Mouse (Mus musculus) kidney, postnatal 10 days (tissue): ENCODE data around the gene Cyp1a1.

Experiments used
- DNase-seq: peaks from one replicate; pipeline ENCODE4 v3.0.0; 2021; ENCODE audit warnings: mixed read lengths

Cyp1a1 gene

DNA sequence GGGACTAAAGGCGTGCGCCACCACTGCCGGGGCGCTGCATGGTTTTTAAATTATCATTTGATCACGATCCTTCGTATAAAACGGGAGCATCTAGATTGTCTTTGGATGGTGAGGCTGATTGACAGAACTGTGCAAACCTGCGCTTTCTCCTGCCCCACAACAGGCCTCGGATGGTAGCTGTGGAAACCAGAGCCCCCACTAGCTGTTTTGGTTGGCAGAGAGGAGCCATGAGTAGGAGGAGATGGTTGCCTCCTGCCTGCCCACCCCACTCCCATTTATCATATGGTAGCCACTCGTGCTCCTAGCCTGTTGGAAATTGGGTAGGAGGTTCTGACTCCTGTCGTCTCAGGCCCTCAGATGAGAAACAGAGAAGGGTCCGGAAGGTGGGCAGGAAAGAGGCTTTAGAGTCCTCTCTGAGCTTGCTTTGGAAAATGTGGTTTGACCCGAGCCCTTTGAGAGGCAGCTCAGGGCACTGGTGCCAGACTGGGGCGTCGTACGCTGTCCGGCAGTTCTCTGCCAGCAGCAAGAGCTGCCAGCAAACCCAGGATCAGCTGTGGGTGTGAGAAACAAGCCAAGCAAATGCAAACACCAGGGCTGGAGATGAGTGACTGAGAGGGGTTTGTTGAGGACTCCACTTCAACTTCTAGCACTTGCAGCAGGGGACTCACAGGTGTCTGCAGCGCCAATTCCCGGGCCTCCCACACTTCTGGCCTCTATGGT, 30.9 kb upstream of the Cyp1a1 start:
- DNase-seq: no peak

DNA sequence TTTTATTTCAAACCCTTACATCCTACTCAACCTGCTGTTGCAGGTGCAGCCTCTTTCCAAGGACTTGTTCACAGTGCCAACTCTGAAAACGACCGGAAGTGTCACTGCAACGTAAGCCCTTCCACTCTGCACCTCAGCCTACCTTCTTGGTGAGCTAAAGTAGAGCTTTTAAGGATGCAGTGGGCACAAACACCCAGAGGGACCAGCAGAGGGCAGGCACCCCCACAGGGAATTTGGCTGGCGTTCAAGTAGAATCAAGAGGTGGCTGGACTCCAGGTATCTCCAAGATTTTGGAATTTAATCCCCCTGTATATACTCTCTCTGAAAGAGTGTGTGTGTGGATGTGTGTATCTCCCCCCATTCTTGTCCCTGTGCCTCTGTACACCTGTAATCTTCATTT, 29.9 kb upstream of the Cyp1a1 start:
- no peak for DNase-seq

GRCm38 (mm10) chr9:57658970-57659369, 28.8 kb upstream of the Cyp1a1 start:
- DNase-seq: no peak

- peak; percentile 86 for DNase-seq
These were observed 28.0 kb upstream of the Cyp1a1 start for GRCm38 (mm10) chr9:57659774-57660173.

DNA sequence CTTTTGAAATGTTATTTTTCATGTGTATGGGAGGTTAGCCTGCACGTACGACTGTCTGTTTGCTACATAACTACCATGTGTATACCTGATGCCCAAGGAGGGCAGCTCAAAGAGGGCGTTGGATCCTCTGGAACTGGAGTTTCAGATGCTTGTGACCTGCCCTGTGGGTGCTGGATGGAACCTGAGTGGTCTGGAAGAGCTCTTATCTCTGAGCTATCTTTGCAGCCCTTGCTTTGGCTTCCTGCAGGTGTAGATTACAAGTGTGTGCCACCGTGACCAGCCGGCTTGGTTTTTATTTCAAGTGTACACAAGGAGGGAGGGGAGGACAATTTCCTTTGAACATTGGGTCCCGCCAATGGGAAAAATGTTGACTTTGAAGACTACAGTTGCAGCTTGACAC, 27.2 kb upstream of the Cyp1a1 start:
- no peak for DNase-seq

DNA sequence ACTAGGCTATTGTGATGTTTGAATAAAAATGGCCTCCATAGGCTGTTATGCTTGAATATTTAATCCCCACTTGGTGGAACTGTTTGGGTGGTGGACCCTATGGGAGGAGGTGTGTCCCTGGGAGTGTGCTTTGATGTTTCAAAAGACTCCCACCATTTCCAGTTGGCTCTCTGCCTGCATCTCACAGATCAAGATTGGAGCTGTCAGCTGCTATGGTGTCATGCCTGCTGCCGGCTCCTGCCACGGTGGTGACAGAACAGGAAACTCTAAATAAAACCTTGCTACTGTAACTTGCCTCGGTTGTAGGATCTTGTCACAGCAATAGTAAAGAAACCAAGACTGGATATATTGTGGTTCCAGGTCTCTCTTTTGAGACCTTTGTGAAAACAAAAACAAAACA, 26.2 kb upstream of the Cyp1a1 start:
- DNase-seq: no peak

- DNase-seq: no peak
These were observed 23.1 kb upstream of the Cyp1a1 start for GRCm38 (mm10) chr9:57664616-57665015.

GRCm38 (mm10) chr9:57666536-57666935, 21.2 kb upstream of the Cyp1a1 start:
- no peak for DNase-seq

DNA sequence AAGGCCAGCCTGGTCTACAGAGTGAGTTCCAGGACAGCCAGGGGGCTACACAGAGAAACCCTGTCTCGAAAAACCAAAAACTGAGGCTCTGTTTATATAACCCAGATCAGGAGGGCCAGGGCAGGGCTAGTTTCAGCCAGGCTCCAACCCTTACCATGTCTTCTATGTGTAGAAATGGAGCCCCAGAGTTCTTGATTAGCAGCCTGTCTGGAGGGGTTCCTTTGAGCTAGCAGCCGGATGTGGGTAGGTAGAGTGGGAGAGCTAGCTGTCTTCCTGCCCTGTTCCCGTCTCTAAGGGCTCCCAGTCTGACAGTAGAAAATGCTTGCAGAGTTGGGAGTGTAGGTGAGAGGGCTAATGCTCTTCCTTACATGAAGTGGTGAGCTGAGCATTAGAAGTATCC, 20.6 kb upstream of the Cyp1a1 start:
- no peak for DNase-seq

GRCm38 (mm10) chr9:57667817-57668216, 19.9 kb upstream of the Cyp1a1 start:
- no peak for DNase-seq

DNA sequence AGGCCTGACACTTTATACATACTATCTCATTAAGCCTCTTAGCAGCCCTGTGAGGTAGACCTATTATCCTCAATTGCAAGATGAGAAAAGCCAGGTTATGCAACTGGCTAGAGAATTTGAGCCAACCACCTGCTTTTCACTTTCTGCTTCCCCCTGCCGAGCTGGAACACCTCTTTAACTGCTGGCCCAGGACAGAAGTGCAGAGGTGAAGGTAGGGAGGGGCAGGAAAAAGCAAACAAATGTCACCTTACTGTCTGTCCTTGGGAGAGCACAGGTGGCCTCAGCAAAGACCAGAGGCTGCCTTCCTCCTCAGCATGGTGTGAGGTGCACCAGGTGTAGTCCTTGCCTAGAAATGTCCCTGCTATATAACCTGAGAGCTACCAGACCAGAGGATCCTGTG, 19.5 kb upstream of the Cyp1a1 start:
- DNase-seq: no peak

DNA sequence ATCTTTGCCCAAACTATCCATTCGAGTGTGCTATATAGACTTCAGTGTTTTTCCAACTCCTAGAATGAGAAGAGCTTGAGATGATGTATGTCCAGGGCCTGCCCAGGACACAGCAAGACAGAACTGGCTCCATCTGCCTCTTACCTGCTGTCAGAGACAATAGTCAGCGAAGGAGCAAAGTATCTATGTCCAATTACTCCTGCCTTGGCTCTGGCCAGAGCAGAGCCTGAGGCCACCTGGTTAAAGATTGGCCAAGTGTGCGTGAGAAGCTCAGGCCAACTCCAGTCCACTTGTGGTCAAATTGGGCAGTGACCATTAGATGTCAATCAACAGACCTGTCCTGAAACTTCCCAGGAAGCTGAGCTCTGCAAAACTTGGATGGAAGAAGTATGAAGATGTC, 18.2 kb upstream of the Cyp1a1 start:
- peak; percentile 73 for DNase-seq

- no peak for DNase-seq
These were observed 16.7 kb upstream of the Cyp1a1 start for GRCm38 (mm10) chr9:57671037-57671436.

DNA sequence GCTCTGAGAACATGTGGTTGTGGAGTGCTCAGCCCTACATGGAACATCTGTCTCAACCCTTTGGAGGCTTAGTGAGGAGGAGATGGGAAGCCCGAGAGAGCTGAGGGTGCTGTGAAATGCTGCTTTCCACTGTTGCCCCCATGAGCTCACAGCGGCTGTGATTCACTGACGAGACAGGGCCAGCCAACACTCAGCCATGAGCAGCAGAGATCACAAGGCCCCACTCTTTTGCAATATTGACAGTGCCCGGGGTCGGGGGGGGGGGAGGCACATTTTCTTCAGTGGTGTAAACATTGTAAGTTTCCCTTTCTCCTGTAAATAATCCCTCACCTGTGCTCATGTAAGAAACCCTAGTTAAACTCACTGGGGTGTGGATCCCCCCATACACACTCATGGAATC, 16.2 kb upstream of the Cyp1a1 start:
- no peak for DNase-seq

GRCm38 (mm10) chr9:57681411-57681810, 6.3 kb upstream of the Cyp1a1 start:
- DNase-seq: no peak

DNA sequence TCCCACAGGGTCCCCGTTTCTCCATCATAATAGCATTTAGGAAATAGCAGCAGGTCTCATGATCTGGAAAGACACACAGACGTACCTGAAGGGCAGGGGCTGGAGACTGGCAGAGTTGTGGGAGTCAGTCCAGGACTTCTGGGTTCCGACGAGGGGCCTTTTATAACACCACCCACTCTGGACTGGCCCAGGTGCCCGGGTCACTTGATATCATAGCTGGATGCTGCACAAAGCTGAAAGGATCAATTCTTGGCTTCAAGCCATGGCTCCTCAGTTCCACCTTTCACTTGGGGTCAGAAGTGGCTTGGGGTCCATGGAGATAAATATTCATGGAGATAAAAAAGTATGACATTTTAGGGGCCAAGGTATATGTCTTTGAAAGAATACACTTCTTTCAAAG, 4.2 kb upstream of the Cyp1a1 start, which contains the start of gene Cyp1a2:
TSS of gene Cyp1a2 (minus strand) at position 184 of the 400 bp plus-strand sequence.
- DNase-seq: no peak

DNA sequence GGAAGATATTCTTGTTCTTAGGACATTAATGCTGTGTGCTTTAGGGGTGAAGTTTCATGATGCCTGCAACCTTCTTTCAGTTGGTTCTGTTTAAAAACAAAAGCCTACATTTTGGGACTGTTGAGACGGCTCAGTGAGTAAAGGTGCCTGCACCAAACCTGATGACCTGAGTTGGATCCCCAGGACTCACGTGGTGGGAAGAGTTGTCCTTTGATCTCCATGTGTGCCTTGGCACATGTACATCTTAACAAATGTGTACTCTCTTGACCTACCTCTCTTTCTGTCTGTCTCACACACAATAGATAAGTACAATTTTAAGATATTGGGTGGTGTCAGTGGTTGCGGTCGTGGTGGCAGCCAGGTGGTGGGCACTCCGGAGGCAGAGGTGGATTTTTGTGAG, 1.7 kb upstream of the Cyp1a1 start:
- no peak for DNase-seq

- DNase-seq: peak; percentile 42
These were observed 430 bp downstream of the Cyp1a1 start for GRCm38 (mm10) chr9:57688158-57688557.

DNA sequence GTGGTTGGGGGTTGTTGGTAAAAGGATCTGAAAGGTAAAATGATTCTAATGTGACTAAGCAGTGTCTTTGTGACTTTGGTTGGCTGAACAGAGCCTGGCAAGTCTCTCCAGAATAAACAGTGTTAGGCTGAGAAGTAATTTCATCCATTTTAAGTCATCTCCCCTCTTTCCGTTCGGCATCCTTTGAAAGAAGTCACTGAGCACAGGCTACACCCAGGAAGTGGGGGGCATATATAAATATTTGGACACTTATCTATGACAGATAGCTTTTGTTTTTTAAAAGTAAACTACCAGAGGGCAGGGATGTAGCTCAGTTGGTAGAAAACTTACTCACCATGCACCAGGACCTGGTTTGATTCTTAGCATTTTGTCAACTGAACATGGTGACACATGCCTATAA, 878 bp downstream of the Cyp1a1 start:
- DNase-seq: no peak

- peak; percentile 32 for DNase-seq
These were observed 6.4 kb downstream of the Cyp1a1 start for GRCm38 (mm10) chr9:57694108-57694507.

DNA sequence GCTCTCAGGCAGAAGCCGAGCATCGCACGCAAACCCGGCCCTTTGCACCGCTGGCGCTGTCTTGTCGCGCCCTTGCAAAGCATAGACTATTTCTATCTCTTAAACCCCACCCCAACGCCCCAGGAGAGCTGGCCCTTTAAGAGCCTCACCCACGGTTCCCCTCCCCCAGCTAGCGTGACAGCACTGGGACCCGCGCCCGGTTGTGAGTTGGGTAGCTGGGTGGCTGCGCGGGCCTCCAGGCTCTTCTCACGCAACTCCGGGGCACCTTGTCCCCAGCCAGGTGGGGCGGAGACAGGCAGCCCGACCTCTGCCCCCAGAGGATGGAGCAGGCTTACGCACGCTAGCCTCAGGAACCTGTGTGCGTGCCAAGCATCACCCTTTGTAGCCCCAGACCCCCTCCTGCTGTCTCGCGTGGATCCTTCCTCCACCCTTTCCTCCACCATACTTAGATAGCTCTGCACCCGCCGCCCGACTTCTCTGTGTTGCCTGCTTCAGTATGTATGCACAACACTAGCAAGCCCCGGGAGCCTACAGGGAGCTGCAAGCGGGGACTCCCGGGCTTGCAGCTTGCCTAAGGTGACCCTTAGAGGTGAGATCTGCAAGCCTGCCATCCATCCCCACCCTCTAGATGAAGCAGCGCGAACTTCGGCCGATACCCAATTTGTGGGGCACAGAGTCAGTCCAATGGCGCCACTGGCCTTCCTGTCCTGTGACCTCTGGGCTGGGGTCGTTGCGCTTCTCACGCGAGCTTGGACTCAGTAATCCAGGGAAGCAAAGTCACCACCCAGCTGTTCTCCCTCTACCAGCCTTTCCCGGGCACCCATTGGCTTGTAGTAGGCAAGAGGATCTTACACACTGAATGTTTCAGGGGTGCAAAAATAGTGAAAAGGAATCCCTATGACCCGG, 8.9 kb downstream of the Cyp1a1 start:
- DNase-seq: peak; percentile 58

GRCm38 (mm10) chr9:57697380-57697779, 9.7 kb downstream of the Cyp1a1 start:
- DNase-seq: no peak

DNA sequence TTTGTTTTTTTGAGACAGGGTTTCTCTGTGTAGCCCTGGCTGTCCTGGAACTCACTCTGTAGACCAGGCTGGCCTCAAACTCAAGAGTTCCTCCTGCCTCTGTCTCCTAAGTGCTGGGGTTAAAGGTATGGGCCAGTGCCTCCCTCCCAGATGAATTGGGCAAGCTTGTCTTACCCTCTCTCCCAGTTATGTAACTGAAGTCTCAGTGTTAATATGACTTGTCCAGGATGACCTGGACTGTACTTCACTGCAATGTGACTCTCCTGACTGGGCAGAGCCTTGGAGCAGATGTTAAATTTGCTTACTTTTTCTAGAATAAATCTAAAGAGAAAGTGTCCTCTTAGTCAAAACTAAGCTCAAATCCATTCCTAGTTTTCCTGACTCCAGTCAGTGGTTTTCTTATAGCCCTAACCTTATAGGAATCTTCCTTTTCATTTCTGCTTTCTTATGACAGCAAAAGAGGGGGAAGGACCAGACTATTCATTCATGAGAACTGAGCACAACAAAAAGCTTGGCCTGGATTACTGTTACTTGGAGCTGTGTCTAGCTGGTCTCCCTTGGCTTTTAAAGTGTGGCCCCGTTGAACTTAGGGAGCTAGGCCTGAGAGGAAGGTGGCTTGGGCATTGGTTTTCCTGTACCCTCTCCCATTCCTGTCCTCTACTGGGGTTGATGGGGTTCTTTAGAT, 10.9 kb downstream of the Cyp1a1 start:
- no peak for DNase-seq

DNA sequence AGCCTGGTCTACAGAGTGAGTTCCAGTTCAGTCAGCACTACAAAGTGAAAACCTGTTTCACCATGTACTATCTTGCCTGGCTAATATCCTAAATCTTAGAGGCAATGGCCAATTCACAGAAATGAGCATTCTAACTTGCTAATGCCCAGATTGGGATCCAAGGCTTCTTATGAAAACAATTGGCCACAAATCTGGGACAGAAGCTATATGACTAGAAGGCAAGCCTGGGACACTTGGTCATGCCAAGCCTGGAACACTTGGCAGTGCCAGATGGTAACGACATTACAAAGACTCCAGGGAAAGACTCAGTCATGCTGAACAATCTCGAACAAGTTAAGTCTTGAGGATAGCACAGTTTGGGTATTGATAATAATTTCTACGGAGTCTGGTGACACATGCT, 18.8 kb downstream of the Cyp1a1 start:
- DNase-seq: no peak
